Mouse (Mus musculus) cerebellum, adult 11 months (tissue): ENCODE measurements at regions not wholly inside any gene's neighbourhood (a gene's known extent, or its start where the extent isn't known, plus 50 kb on each side); places are given as distances from the start of the nearest gene placed in this dataset.
A peak's percentile ranks its signal among the peaks of the same experiment; 100 is the strongest.

Experiments
- DNase-seq: peaks from one replicate; pipeline ENCODE4 v3.0.0; 2022

- DNase-seq, result no peak
Observed at GRCm38 (mm10) chr13:102533784-102534183, 159.6 kb upstream of the Cd180 start.

GRCm38 (mm10) chr13:102537424-102538242, 155.7 kb upstream of the Cd180 start:
- DNase-seq, result no peak

- DNase-seq, result no peak
Observed at GRCm38 (mm10) chr13:102540436-102540835, 152.9 kb upstream of the Cd180 start.

- DNase-seq, result no peak
Observed at GRCm38 (mm10) chr13:102544359-102545165, 148.8 kb upstream of the Cd180 start.

DNA sequence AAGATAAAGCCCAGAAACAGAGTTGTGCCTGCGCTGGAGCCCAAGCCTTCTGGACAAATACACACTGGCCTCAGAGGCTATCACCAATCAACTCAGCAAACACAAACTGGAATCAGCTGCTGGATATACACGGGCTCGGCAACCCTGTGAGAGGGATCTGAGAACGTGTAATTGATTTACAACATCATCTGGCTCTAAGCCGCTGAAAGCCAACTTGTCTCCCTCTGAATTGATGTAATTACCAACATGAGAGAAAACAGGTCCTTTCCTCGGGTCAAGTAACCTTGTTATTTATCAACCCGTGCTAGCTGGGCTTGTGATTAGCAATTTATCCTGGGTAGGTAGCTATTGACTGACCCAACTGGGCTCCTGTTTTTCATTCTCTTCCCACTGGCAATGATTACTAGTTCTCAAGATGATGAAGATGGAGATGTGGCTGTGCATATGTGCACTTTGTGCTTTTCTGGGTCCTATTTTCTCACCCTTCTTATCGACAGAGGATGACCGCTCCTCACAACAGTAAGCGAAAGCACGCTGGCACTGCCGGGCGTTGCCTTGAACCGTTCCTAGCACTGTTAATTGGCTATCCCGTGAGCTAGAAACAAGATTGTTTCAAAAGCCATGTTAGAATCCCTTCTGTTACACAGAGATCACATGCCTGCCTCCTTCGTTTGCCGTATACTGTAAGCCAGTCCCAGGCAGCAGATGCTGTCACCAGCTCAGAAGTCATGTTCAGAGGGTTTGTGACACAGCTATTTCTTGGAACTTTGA, 147.3 kb upstream of the Cd180 start:
- DNase-seq, result no peak

DNA sequence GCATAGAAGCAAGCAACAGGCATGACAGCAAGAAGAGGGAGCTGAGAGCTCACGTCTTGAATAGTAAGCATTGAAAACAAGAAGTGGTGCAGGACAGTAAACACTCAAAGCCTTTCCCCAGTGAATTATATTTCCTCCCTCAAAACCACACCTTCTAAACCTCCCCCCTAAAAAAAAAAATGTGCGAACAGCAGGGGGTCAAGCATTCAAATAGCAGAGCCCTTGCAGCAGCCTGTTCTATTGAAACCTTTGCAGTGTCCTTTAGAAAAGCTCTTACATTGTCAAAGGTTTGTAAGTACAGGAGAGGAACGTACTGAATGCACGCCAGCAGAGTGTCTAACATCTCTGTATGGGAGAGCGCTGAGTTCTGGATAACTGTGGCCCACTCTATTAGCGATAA, 145.1 kb upstream of the Cd180 start:
- DNase-seq, result no peak

GRCm38 (mm10) chr13:102566846-102567572, 126.3 kb upstream of the Cd180 start:
- no peak for DNase-seq

DNA sequence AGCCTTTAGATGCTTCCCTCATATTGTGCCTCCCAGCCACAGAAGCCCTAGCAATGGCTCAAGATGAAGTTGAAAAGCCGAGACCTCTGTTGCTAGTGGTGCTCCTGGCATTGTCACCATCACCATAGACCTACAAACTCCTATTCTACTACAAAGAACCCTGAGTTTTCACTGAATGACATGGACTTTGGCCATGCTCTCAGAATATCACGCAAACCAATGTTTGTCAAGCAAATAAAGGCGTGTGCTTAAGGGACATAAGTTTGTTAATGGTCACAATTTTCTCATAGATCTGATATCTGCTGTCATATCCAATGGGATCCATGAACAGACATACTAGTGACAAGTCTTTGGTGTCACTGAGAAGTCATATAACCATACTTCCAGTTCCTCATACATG, 123.8 kb upstream of the Cd180 start:
- no peak for DNase-seq

GRCm38 (mm10) chr13:102570286-102570685, 123.1 kb upstream of the Cd180 start:
- DNase-seq, result no peak

DNA sequence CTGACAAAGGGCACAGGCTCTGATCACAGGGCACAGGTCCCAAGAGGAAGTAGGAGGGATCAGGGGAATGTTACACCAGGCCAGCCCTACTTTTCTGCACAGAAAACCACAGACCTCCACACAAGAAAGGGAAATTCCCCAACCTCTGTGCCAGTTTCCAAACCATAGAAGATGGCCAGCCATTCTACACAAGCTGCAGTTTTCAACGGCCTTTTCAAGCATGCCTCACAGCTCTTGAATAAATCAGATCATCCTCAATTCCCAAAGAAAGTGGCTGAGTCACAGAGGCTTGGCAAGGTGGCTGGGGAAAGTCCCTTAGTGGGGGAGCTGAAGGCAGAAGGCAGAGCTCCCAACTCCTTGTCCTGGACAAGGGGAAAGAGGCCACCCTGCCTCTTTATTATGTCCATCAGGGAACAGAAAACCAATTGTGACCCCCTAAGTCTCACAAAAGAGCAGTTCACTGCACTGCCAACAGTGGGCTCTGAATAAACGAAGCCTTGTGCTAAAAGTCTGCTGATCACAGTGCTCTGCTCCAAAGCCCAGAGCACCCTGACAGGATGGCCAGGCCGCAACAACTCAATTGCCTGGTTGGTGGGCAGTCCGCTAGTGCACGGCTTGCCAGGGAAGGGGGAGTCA, 120.0 kb upstream of the Cd180 start:
- peak; percentile 17 for DNase-seq

GRCm38 (mm10) chr13:102576871-102577662, 116.3 kb upstream of the Cd180 start:
- no peak for DNase-seq

GRCm38 (mm10) chr13:102578811-102579210, 114.5 kb upstream of the Cd180 start:
- no peak for DNase-seq

DNA sequence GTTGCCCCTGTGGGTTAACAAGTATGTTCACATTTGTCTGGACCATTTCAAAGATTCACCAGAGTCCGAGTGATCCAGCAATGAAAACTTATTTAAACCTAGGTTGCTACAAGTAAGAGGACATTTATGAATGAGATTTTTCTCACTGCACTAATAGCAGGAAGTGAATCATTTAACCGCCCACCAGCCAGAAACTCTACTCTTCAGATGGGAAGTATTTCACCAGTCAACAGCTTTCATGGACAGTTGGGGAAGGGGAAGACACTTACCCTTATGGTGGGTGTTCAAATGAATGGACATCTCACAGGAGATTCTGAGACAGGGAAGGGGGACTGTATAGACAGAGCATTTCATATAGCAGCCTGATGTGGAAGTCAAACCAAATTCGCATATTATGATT, 113.7 kb upstream of the Cd180 start:
- no peak for DNase-seq

- DNase-seq, result no peak
Observed at GRCm38 (mm10) chr13:102583984-102584645, 109.2 kb upstream of the Cd180 start.

GRCm38 (mm10) chr13:102586215-102586614, 107.1 kb upstream of the Cd180 start:
- DNase-seq, result no peak

DNA sequence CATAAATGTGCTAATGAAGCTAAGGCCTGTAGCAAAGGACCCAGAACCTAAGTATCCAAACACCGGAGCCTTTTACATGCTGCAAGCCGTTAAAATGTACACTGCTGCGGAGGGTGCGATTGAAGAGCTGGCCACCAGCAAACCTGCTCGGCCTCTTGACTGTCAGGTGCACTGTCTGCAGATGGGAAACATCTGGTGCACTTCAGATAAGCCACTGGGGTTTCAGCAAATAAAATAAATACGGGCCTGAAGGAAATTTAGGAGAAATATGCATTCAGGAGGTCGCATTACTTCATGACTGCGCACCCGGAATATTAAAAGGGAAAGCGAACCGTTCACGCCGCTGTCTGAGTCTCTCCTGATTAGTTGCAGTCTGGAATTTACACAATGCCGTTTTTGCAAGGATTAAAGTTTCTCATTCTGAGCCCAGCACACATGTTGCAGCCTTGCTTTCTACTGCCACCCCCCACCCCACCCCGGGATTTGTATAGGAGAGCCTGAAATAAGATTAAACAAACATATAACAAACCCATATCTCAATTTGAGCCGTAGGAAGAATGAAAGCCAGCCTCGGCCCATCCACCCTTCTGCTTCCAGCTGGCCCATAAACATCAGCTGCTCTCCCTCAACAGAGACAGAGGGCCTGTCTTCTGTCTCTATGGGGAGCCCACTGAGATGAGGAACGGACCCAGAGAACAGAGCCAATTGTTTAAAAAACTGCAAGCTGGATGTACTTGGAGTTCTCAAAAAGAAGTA, 103.5 kb upstream of the Cd180 start:
- DNase-seq, result no peak

DNA sequence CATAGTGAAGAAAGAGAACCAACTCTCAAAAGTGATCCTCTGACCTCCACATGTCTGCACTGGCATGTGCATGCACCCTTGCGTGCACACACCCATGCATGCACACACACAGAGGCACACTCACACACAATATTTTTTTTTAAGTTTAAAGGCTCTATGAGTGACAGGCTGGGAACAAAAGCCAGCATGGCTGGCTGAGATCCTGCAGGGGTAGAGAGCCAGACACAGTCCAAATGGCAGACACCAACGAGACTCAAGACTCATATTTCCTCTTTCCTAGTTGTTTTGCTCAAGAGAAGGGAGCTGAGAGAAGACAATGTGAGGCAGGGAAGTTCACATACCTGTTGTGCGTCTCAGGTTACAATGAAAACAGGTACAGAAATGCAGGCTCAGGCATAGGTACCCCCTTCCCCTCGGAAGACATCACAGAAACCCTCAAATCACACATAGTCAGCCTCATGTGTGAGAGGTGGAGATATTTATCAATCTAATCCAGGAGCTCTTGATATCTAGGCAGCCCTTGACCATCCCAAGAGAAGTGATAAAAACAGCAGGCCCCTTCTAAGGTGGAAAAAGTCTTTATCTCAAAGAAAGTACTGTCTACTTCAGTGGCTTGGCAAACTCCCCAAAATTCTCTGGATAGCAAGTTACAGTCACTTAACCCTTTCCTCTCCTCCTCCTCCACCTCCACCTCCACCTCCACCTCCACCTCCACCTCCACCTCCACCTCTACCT, 101.4 kb upstream of the Cd180 start:
- DNase-seq, result no peak

DNA sequence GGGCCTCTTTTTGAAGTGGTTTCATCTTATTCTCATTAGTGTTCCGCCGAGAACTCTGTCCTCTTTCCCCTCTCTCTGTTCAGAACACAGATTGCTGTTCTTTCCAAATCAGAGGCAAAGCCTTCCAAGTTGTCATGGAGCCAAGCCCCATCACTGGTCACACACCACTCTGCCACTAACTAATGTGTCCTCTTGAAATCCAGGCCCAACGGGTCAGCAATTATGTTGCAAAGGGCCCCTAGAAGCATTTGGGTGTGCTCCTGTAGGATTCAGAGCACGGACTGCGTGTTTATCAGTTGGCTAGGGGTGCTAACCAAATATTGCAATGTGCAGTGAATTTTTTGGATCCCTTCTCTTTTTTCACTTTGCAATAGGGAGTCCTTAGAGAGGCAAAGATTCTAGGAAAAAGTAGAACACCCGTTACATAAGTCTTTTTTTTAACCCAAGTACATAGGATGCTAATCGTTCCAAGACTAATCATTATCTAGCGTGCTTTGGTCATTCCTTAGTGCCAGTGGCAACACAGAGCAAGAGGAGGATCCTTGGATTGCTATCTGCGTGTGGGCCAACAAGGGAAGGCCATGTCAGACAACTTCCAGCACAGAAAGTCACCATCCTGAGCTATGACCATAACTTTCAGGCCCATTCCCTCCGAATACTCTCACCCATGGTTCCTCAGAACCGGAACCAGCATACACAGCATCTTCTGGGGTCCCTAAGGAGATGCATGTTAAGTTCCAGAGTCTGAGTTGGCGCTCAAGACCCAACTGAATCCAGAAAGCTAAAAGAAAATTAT, 99.8 kb upstream of the Cd180 start:
- no peak for DNase-seq
